8 mouse cellular contexts compared by ENCODE assay signal in genomic region chr12:98733776-98734175, GRCm38 (mm10). TPM values are rescaled to one million over a fixed set of nuclear protein-coding genes. Genes with fewer than 3 reads are reported as not detected.
A peak's percentile ranks its signal among the peaks of the same experiment; 100 is the strongest.
DNase-seq lines count a peak whose midpoint lies in the region; ATAC-seq and TF ChIP-seq lines count a peak whose summit lies in the region.

No protein-coding gene starts in this region.

- intact Hi-C loops in left cerebral cortex, postnatal 36 days (cut with DNase I): no loop called here

- H3K9ac ChIP-seq in kidney, embryonic 16.5 days (replicated peaks; ENCODE audit: low read length): peak overlapping the region; percentile 77
- H3K9ac ChIP-seq in embryonic facial prominence, embryonic 12.5 days: peak overlapping the region; percentile 72
- peak overlapping the region; percentile 52 for H3K9ac ChIP-seq in intestine, postnatal 0 days (ENCODE audit: low read depth, low read length)
- peak overlapping the region; percentile 71; the same call in 1 of the 2 replicates for H3K9ac ChIP-seq in midbrain, postnatal 0 days (replicated peaks; ENCODE audit: low read length, poor library complexity, severe bottlenecking)

- no peak for TF ChIP-seq CTCF in intestine, postnatal 0 days (IDR thresholded peaks at IDR 0.05; ENCODE audit: low read depth)
- TF ChIP-seq CTCF in midbrain, postnatal 0 days (IDR thresholded peaks at IDR 0.05): no peak

- H3K4me1 ChIP-seq in kidney, embryonic 16.5 days (ENCODE audit: insufficient read depth, low read length): peaks cover 30% of the 10 kb centered on the region
- H3K4me1 ChIP-seq in embryonic facial prominence, embryonic 12.5 days: peaks cover 17% of the 10 kb centered on the region
- peaks cover 6% of the 10 kb centered on the region; the same call in 1 of the 2 replicates for H3K4me1 ChIP-seq in intestine, postnatal 0 days (replicated peaks; ENCODE audit: control insufficient read depth, insufficient read depth, low read length)
- peaks cover 8% of the 10 kb centered on the region for H3K4me1 ChIP-seq in midbrain, postnatal 0 days (ENCODE audit: insufficient read depth, low read length)

- no peak for ATAC-seq in kidney, embryonic 16.5 days (ENCODE audit: low FRiP score, low TSS enrichment)
- ATAC-seq in embryonic facial prominence, embryonic 12.5 days (ENCODE audit: insufficient number of reproducible peaks, insufficient read depth, low FRiP score, low TSS enrichment): no peak
- no peak for ATAC-seq in intestine, postnatal 0 days
- no peak for ATAC-seq in midbrain, postnatal 0 days (ENCODE audit: low FRiP score)
- no peak for ATAC-seq in CD4-positive, CD25-positive, alpha-beta regulatory T cell, adult 4 months

- H3K9me3 ChIP-seq in kidney, embryonic 16.5 days (ENCODE audit: low read length): no peaks in the 10 kb centered on the region
- no peaks in the 10 kb centered on the region for H3K9me3 ChIP-seq in embryonic facial prominence, embryonic 12.5 days
- no peaks in the 10 kb centered on the region for H3K9me3 ChIP-seq in intestine, postnatal 0 days (ENCODE audit: control insufficient read depth)
- no peaks in the 10 kb centered on the region for H3K9me3 ChIP-seq in midbrain, postnatal 0 days (ENCODE audit: low read length)

- peak overlapping the region; percentile 84 for H3K4me3 ChIP-seq in kidney, embryonic 16.5 days (ENCODE audit: low read length)
- H3K4me3 ChIP-seq in embryonic facial prominence, embryonic 12.5 days: peak overlapping the region; percentile 67
- H3K4me3 ChIP-seq in intestine, postnatal 0 days (ENCODE audit: low read depth, low read length): peak overlapping the region; percentile 61
- peak overlapping the region; percentile 66 for H3K4me3 ChIP-seq in midbrain, postnatal 0 days (ENCODE audit: low read depth, low read length)

- H3K36me3 ChIP-seq in kidney, embryonic 16.5 days (ENCODE audit: insufficient read depth, low read length): no peaks in the 10 kb centered on the region
- H3K36me3 ChIP-seq in embryonic facial prominence, embryonic 12.5 days: no peaks in the 10 kb centered on the region
- peaks cover 2% of the 10 kb centered on the region; the same call in 1 of the 2 replicates for H3K36me3 ChIP-seq in intestine, postnatal 0 days (ENCODE audit: control insufficient read depth, insufficient read depth)
- no peaks in the 10 kb centered on the region for H3K36me3 ChIP-seq in midbrain, postnatal 0 days (ENCODE audit: insufficient read depth, low read length)

- H3K4me2 ChIP-seq in kidney, embryonic 16.5 days (replicated peaks; ENCODE audit: low read depth, low read length): peak overlapping the region; percentile 83
- H3K4me2 ChIP-seq in embryonic facial prominence, embryonic 12.5 days (replicated peaks): peak overlapping the region; percentile 60
- H3K4me2 ChIP-seq in intestine, postnatal 0 days (replicated peaks; ENCODE audit: low read depth): peak overlapping the region; percentile 83
- H3K4me2 ChIP-seq in midbrain, postnatal 0 days (ENCODE audit: low read depth, low read length, poor library complexity, severe bottlenecking): peak overlapping the region; percentile 91

- 9% methylated on average over 12 of the region's 12 CpGs for WGBS in kidney, embryonic 16.5 days
- 15% methylated on average over 12 of the region's 12 CpGs for WGBS in embryonic facial prominence, embryonic 12.5 days
- WGBS in intestine, postnatal 0 days: 22% methylated on average over 12 of the region's 12 CpGs
- WGBS in midbrain, postnatal 0 days: 9% methylated on average over 12 of the region's 12 CpGs

- no peaks in the 10 kb centered on the region for H3K27me3 ChIP-seq in kidney, embryonic 16.5 days (ENCODE audit: insufficient read depth, low read length)
- 0 out of 2 replicates have a peak, but pooled peaks cover 10% of the 10 kb centered on the region for H3K27me3 ChIP-seq in embryonic facial prominence, embryonic 12.5 days
- no peaks in the 10 kb centered on the region for H3K27me3 ChIP-seq in intestine, postnatal 0 days (replicated peaks; ENCODE audit: control insufficient read depth, insufficient read depth, low read length)
- peaks cover 4% of the 10 kb centered on the region; the same call in 1 of the 2 replicates for H3K27me3 ChIP-seq in midbrain, postnatal 0 days (ENCODE audit: insufficient read depth, low read length)

- no peak for DNase-seq in kidney, adult 18-20 months
- no peak for DNase-seq in midbrain, postnatal 0 days (ENCODE audit: low spot score)
- DNase-seq in gastrocnemius, postnatal 25 days: no peak
- DNase-seq in left cerebral cortex, postnatal 36 days (ENCODE audit: low spot score in 2 of 2): no peak

- H3K27ac ChIP-seq in kidney, embryonic 16.5 days (ENCODE audit: low read length): peak overlapping the region; percentile 87
- no peak overlapping the region for H3K27ac ChIP-seq in embryonic facial prominence, embryonic 12.5 days
- no peak overlapping the region for H3K27ac ChIP-seq in intestine, postnatal 0 days (ENCODE audit: low read depth, low read length)
- H3K27ac ChIP-seq in midbrain, postnatal 0 days (ENCODE audit: low read depth, low read length): 0 out of 2 replicates have a peak overlapping the region, but pooled peaks have one; percentile 73

RNA-seq across cellular contexts. Expression of gene Ptpn21, which starts 3.4 kb away (rescaled TPM):
- polyA plus RNA-seq in kidney, embryonic 16.5 days (2015; fragmentation: Nextera tagmentation; extraction: Ambion mirVana): 7.0 and 8.2 TPM in 2 replicates
- polyA plus RNA-seq in embryonic facial prominence, embryonic 12.5 days (2016; fragmentation: Nextera tagmentation; extraction: Ambion mirVana): 6.7 and 7.0 TPM in 2 replicates
- 4.3 and 4.7 TPM in 2 replicates for polyA plus RNA-seq in intestine, postnatal 0 days (2015; fragmentation: Nextera tagmentation; extraction: Ambion mirVana)
- total RNA-seq in midbrain, postnatal 0 days (2014; rRNA removed): 3.2 and 3.8 TPM in 2 replicates
- 2.7 TPM in 2 replicates for polyA plus RNA-seq in midbrain, postnatal 0 days (2015; fragmentation: Nextera tagmentation; extraction: Ambion mirVana)
- polyA plus RNA-seq in CD4-positive, CD25-positive, alpha-beta regulatory T cell, adult 4 months (2017; shearing (Covaris generic)): 1 to 10 TPM; 4.7 to 6.9 TPM
- total RNA-seq in gastrocnemius, postnatal 25 days (2021): 10 to 100 TPM; 21.4 to 31.3 TPM
- 10 to 100 TPM; 10.2 to 11.6 TPM for total RNA-seq in left cerebral cortex, postnatal 36 days (2021)

RNA-seq across cellular contexts. Expression of gene Zc3h14, which starts 13.0 kb away (rescaled TPM):
- polyA plus RNA-seq in kidney, embryonic 16.5 days (2015; fragmentation: Nextera tagmentation; extraction: Ambion mirVana): 116 and 119 TPM in 2 replicates
- 153 and 159 TPM in 2 replicates for polyA plus RNA-seq in embryonic facial prominence, embryonic 12.5 days (2016; fragmentation: Nextera tagmentation; extraction: Ambion mirVana)
- 34.1 and 37.9 TPM in 2 replicates for polyA plus RNA-seq in intestine, postnatal 0 days (2015; fragmentation: Nextera tagmentation; extraction: Ambion mirVana)
- 95.5 and 120 TPM in 2 replicates for total RNA-seq in midbrain, postnatal 0 days (2014; rRNA removed)
- polyA plus RNA-seq in midbrain, postnatal 0 days (2015; fragmentation: Nextera tagmentation; extraction: Ambion mirVana): 94.9 and 98.3 TPM in 2 replicates
- 10 to 100 TPM; 35.2 to 39.0 TPM for polyA plus RNA-seq in CD4-positive, CD25-positive, alpha-beta regulatory T cell, adult 4 months (2017; shearing (Covaris generic))
- 10 to 100 TPM; 40.9 to 44.1 TPM for total RNA-seq in gastrocnemius, postnatal 25 days (2021)
- total RNA-seq in left cerebral cortex, postnatal 36 days (2021): 100 to 1,000 TPM in 1 of 2 experiments, 10 to 100 TPM in 1; 89.0 to 100 TPM

Comparison
In these comparisons a context has a peak if more than half of its experiments do, and no peak if none do; other contexts are left out.
1. H3K27ac ChIP-seq: peak in kidney, embryonic 16.5 days (single experiment) and midbrain, postnatal 0 days (single experiment); none in embryonic facial prominence, embryonic 12.5 days (single experiment) and intestine, postnatal 0 days (single experiment).
2. Peak in every context shown above with its lines, with median percentiles within 50 percentile points of each other: H3K4me2 ChIP-seq, H3K4me3 ChIP-seq and H3K9ac ChIP-seq.